20 mouse cellular contexts compared by ENCODE assay signal in the genomic region with DNA sequence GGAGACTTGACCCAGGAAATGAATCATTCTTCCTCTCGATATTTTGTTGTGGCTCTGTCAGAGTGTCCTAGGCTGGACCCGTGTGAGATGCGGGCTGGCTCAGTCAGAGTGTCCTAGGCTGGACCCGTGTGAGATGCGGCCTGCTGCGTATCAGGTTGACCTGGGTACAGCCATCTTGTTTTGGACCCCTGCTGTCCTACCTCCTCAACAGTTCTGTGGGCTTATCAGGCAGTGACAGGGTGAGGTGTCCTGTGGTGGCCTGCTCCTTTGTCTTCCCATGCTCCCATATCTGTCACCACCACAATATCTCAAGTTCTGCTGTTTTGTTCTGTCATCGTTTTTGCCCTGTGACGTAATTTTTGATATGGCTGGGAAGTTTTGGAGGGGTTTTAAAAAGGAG.
DNase-seq lines count a peak whose midpoint lies in the region; ATAC-seq and TF ChIP-seq lines count a peak whose summit lies in the region.
"Had no signal": no experiment of that assay in that cellular context is flagged by ENCODE, and none has a peak within 500 bp of the region (broad histone marks: within the 10 kb centered on the region; RNA-seq: fewer than 3 reads in every experiment).

No protein-coding gene starts in this region.

- ATAC-seq in forebrain, embryonic 15.5 days (replicated peaks): peak; percentile 41
- ATAC-seq in forebrain, embryonic 16.5 days: no peak
- ATAC-seq in limb, embryonic 11.5 days (ENCODE audit: insufficient number of reproducible peaks, low FRiP score, low TSS enrichment, low read depth): 0 out of 2 replicates have a peak, but pooled peaks have one; percentile 62
- peak; percentile 23; the same call in 1 of the 2 replicates for ATAC-seq in midbrain, embryonic 12.5 days (ENCODE audit: low FRiP score, low read depth)
- ATAC-seq in midbrain, embryonic 16.5 days: no peak
- ATAC-seq: midbrain, embryonic 13.5 days; Patski had no signal

- no peak overlapping the region for H3K9ac ChIP-seq in forebrain, embryonic 15.5 days (replicated peaks)
- no peak overlapping the region for H3K9ac ChIP-seq in forebrain, embryonic 16.5 days (replicated peaks; ENCODE audit: low read depth, low read length)
- no peak overlapping the region for H3K9ac ChIP-seq in limb, embryonic 11.5 days (ENCODE audit: low read length)
- no peak overlapping the region for H3K9ac ChIP-seq in midbrain, embryonic 12.5 days (replicated peaks)
- no peak overlapping the region for H3K9ac ChIP-seq in midbrain, embryonic 16.5 days (ENCODE audit: low read depth, low read length)
- H3K9ac ChIP-seq: midbrain, embryonic 13.5 days had no signal

- no peak for TF ChIP-seq CTCF in layer of hippocampus, adult 2 months (conservative IDR thresholded peaks at IDR 0.05)

- no peak for DNase-seq in limb, embryonic 11.5 days (ENCODE audit: low spot score)
- no peak for DNase-seq in limb, embryonic 10.5 days (ENCODE audit: low spot score)
- no peak for DNase-seq in cerebellum, postnatal 25 days
- DNase-seq in layer of hippocampus, adult 2 months (ENCODE audit: low spot score in 2 of 2): no peak
- DNase-seq: adrenal gland, adult 8-10 months; cerebellum, adult 9-11 months; gastrocnemius, postnatal 36 days; heart, postnatal 4 days; kidney, adult 18-20 months; kidney, postnatal 14 days; lung, postnatal 4 days; thymus, postnatal 14 days had no signal

- H3K4me1 ChIP-seq in forebrain, embryonic 15.5 days: peaks cover 4% of the 10 kb centered on the region; the same call in 1 of the 2 replicates
- 0 out of 2 replicates have a peak, but pooled peaks cover 2% of the 10 kb centered on the region for H3K4me1 ChIP-seq in forebrain, embryonic 16.5 days (replicated peaks; ENCODE audit: control insufficient read depth, insufficient read depth, low read length)
- H3K4me1 ChIP-seq in limb, embryonic 11.5 days (ENCODE audit: control insufficient read depth, insufficient read depth, low read length): no peaks in the 10 kb centered on the region
- no peaks in the 10 kb centered on the region for H3K4me1 ChIP-seq in limb, embryonic 10.5 days
- H3K4me1 ChIP-seq in midbrain, embryonic 12.5 days: no peaks in the 10 kb centered on the region
- H3K4me1 ChIP-seq in midbrain, embryonic 16.5 days (ENCODE audit: control insufficient read depth, insufficient read depth, low read length): no peaks in the 10 kb centered on the region
- H3K4me1 ChIP-seq: midbrain, embryonic 13.5 days had no signal

- no peaks in the 10 kb centered on the region for H3K27me3 ChIP-seq in forebrain, embryonic 15.5 days
- H3K27me3 ChIP-seq in forebrain, embryonic 16.5 days (replicated peaks; ENCODE audit: control insufficient read depth, insufficient read depth, low read length): no peaks in the 10 kb centered on the region
- no peaks in the 10 kb centered on the region for H3K27me3 ChIP-seq in limb, embryonic 11.5 days (ENCODE audit: control insufficient read depth, insufficient read depth, low read length)
- no peaks in the 10 kb centered on the region for H3K27me3 ChIP-seq in limb, embryonic 10.5 days (ENCODE audit: low read depth, poor library complexity, severe bottlenecking)
- no peaks in the 10 kb centered on the region for H3K27me3 ChIP-seq in midbrain, embryonic 12.5 days
- H3K27me3 ChIP-seq in midbrain, embryonic 16.5 days (ENCODE audit: control insufficient read depth, insufficient read depth, low read depth, low read length): no peaks in the 10 kb centered on the region
- H3K27me3 ChIP-seq: midbrain, embryonic 13.5 days; Patski had no signal

- no peak overlapping the region for H3K27ac ChIP-seq in forebrain, embryonic 15.5 days (replicated peaks)
- no peak overlapping the region for H3K27ac ChIP-seq in forebrain, embryonic 16.5 days (ENCODE audit: low read length)
- no peak overlapping the region for H3K27ac ChIP-seq in limb, embryonic 11.5 days (replicated peaks; ENCODE audit: low read depth, low read length)
- no peak overlapping the region for H3K27ac ChIP-seq in limb, embryonic 10.5 days
- no peak overlapping the region for H3K27ac ChIP-seq in midbrain, embryonic 12.5 days (replicated peaks)
- H3K27ac ChIP-seq in midbrain, embryonic 16.5 days (ENCODE audit: low read length): no peak overlapping the region
- no peak overlapping the region for H3K27ac ChIP-seq in layer of hippocampus, adult 2 months
- H3K27ac ChIP-seq: heart, embryonic 10.5 days; midbrain, embryonic 13.5 days had no signal

- H3K4me2 ChIP-seq in forebrain, embryonic 15.5 days (replicated peaks): no peak overlapping the region
- no peak overlapping the region for H3K4me2 ChIP-seq in forebrain, embryonic 16.5 days (ENCODE audit: low read length)
- no peak overlapping the region for H3K4me2 ChIP-seq in limb, embryonic 11.5 days (ENCODE audit: low read depth, severe bottlenecking)
- no peak overlapping the region for H3K4me2 ChIP-seq in midbrain, embryonic 12.5 days (replicated peaks)
- H3K4me2 ChIP-seq in midbrain, embryonic 16.5 days (ENCODE audit: low read length): no peak overlapping the region
- H3K4me2 ChIP-seq: midbrain, embryonic 13.5 days had no signal

- 93% methylated on average over 8 of the region's 8 CpGs for WGBS in forebrain, embryonic 15.5 days
- WGBS in forebrain, embryonic 16.5 days: 89% methylated on average over 8 of the region's 8 CpGs
- 91% methylated on average over 8 of the region's 8 CpGs for WGBS in limb, embryonic 11.5 days
- 92% methylated on average over 8 of the region's 8 CpGs for WGBS in limb, embryonic 10.5 days
- WGBS in midbrain, embryonic 12.5 days: 94% methylated on average over 8 of the region's 8 CpGs
- WGBS in midbrain, embryonic 16.5 days: 91% methylated on average over 8 of the region's 8 CpGs

- no peaks in the 10 kb centered on the region for H3K36me3 ChIP-seq in forebrain, embryonic 15.5 days
- no peaks in the 10 kb centered on the region for H3K36me3 ChIP-seq in forebrain, embryonic 16.5 days (ENCODE audit: control insufficient read depth, insufficient read depth)
- H3K36me3 ChIP-seq in limb, embryonic 11.5 days (ENCODE audit: control insufficient read depth, insufficient read depth, low read length): no peaks in the 10 kb centered on the region
- H3K36me3 ChIP-seq in limb, embryonic 10.5 days: no peaks in the 10 kb centered on the region
- H3K36me3 ChIP-seq in midbrain, embryonic 12.5 days: no peaks in the 10 kb centered on the region
- no peaks in the 10 kb centered on the region for H3K36me3 ChIP-seq in midbrain, embryonic 16.5 days (ENCODE audit: control insufficient read depth, insufficient read depth, low read length)
- H3K36me3 ChIP-seq: heart, embryonic 10.5 days; midbrain, embryonic 13.5 days had no signal

- no peak overlapping the region for H3K4me3 ChIP-seq in forebrain, embryonic 15.5 days
- H3K4me3 ChIP-seq in forebrain, embryonic 16.5 days (replicated peaks; ENCODE audit: low read length): no peak overlapping the region
- no peak overlapping the region for H3K4me3 ChIP-seq in limb, embryonic 11.5 days (ENCODE audit: low read depth, low read length)
- H3K4me3 ChIP-seq in limb, embryonic 10.5 days: no peak overlapping the region
- no peak overlapping the region for H3K4me3 ChIP-seq in midbrain, embryonic 12.5 days
- H3K4me3 ChIP-seq in midbrain, embryonic 16.5 days (ENCODE audit: low read depth, low read length): no peak overlapping the region
- H3K4me3 ChIP-seq in layer of hippocampus, adult 2 months: no peak overlapping the region
- H3K4me3 ChIP-seq: heart, embryonic 10.5 days; midbrain, embryonic 13.5 days; myocyte had no signal

- no peaks in the 10 kb centered on the region for H3K9me3 ChIP-seq in forebrain, embryonic 15.5 days
- no peaks in the 10 kb centered on the region for H3K9me3 ChIP-seq in forebrain, embryonic 16.5 days (ENCODE audit: control insufficient read depth, low read length)
- no peaks in the 10 kb centered on the region for H3K9me3 ChIP-seq in limb, embryonic 11.5 days (ENCODE audit: control insufficient read depth, low read length)
- no peaks in the 10 kb centered on the region for H3K9me3 ChIP-seq in limb, embryonic 10.5 days (replicated peaks)
- no peaks in the 10 kb centered on the region for H3K9me3 ChIP-seq in midbrain, embryonic 12.5 days
- H3K9me3 ChIP-seq in midbrain, embryonic 16.5 days (replicated peaks; ENCODE audit: control insufficient read depth, low read length, poor library complexity, severe bottlenecking): no peaks in the 10 kb centered on the region
- H3K9me3 ChIP-seq: heart, embryonic 10.5 days; midbrain, embryonic 13.5 days had no signal

Comparison
In these comparisons a context has a peak if more than half of its experiments do, and no peak if none do; other contexts are left out.
1. ATAC-seq: peak in forebrain, embryonic 15.5 days (single experiment), limb, embryonic 11.5 days (single experiment) and midbrain, embryonic 12.5 days (single experiment); none in forebrain, embryonic 16.5 days (single experiment) and midbrain, embryonic 16.5 days (single experiment).